Comparison of ENCODE assay signal across 19 mouse cellular contexts in genomic region chr10:116944144-116944543, GRCm38 (mm10). TPM values are rescaled to one million over a fixed set of nuclear protein-coding genes. Genes with fewer than 3 reads are reported as not detected.
DNase-seq lines count a peak whose midpoint lies in the region; ATAC-seq and TF ChIP-seq lines count a peak whose summit lies in the region.
"Had no signal": no experiment of that assay in that cellular context is flagged by ENCODE, and none has a peak within 500 bp of the region (broad histone marks: within the 10 kb centered on the region; RNA-seq: fewer than 3 reads in every experiment).

No protein-coding gene starts in this region.

- H3K4me2 ChIP-seq in hindbrain, postnatal 0 days (ENCODE audit: low read depth, low read length) = no peak overlapping the region
- no peak overlapping the region for H3K4me2 ChIP-seq in hindbrain, embryonic 11.5 days (replicated peaks; ENCODE audit: low read depth, low read length)
- H3K4me2 ChIP-seq in lung, embryonic 14.5 days = no peak overlapping the region
- H3K4me2 ChIP-seq: lung, embryonic 15.5 days; midbrain, embryonic 12.5 days had no signal

- no peak overlapping the region for H3K27ac ChIP-seq in hindbrain, postnatal 0 days
- H3K27ac ChIP-seq in hindbrain, embryonic 11.5 days (ENCODE audit: low read depth, low read length) = no peak overlapping the region
- no peak overlapping the region for H3K27ac ChIP-seq in lung, embryonic 14.5 days (ENCODE audit: low read depth)
- H3K27ac ChIP-seq: lung, embryonic 15.5 days; midbrain, embryonic 12.5 days had no signal

- peaks cover 3% of the 10 kb centered on the region; the same call in 1 of the 2 replicates for H3K4me1 ChIP-seq in hindbrain, postnatal 0 days (ENCODE audit: insufficient read depth, low read length)
- no peaks in the 10 kb centered on the region for H3K4me1 ChIP-seq in hindbrain, embryonic 11.5 days (replicated peaks; ENCODE audit: control insufficient read depth, insufficient read depth, low read length)
- no peaks in the 10 kb centered on the region for H3K4me1 ChIP-seq in lung, embryonic 14.5 days (ENCODE audit: insufficient read depth)
- peaks cover 5% of the 10 kb centered on the region; the same call in 1 of the 2 replicates for H3K4me1 ChIP-seq in lung, adult 2 months (ENCODE audit: control insufficient read depth, insufficient read depth, low read length)

- no peaks in the 10 kb centered on the region for H3K27me3 ChIP-seq in hindbrain, postnatal 0 days (ENCODE audit: insufficient read depth, low read length)
- no peaks in the 10 kb centered on the region for H3K27me3 ChIP-seq in hindbrain, embryonic 11.5 days (ENCODE audit: control insufficient read depth, insufficient read depth, low read length)
- no peaks in the 10 kb centered on the region for H3K27me3 ChIP-seq in lung, embryonic 14.5 days (ENCODE audit: insufficient read depth, low read length)
- H3K27me3 ChIP-seq: lung, embryonic 15.5 days; midbrain, embryonic 12.5 days had no signal

- peaks cover 2% of the 10 kb centered on the region for H3K36me3 ChIP-seq in hindbrain, postnatal 0 days (ENCODE audit: insufficient read depth, low read length)
- 0 out of 2 replicates have a peak, but pooled peaks cover 2% of the 10 kb centered on the region for H3K36me3 ChIP-seq in hindbrain, embryonic 11.5 days (ENCODE audit: control insufficient read depth, insufficient read depth, low read length)
- peaks cover 9% of the 10 kb centered on the region; the same call in 1 of the 2 replicates for H3K36me3 ChIP-seq in lung, embryonic 14.5 days (ENCODE audit: insufficient read depth)

- WGBS in hindbrain, postnatal 0 days = 88% methylated on average over 3 of the region's 3 CpGs
- 86% methylated on average over 3 of the region's 3 CpGs for WGBS in hindbrain, embryonic 11.5 days
- 75% methylated on average over 3 of the region's 3 CpGs for WGBS in lung, embryonic 14.5 days
- WGBS in lung, adult 2 months = 73% methylated on average over 3 of the region's 3 CpGs

- DNase-seq in hindbrain, postnatal 0 days (ENCODE audit: low spot score) = no peak
- DNase-seq in hindbrain, embryonic 11.5 days (ENCODE audit: low spot score) = no peak
- DNase-seq in lung, embryonic 14.5 days = no peak
- no peak for DNase-seq in lung, adult 2 months
- DNase-seq in naive thymus-derived CD4-positive, alpha-beta T cell, adult 2 months (ENCODE audit: low read depth) = peak; percentile 43
- DNase-seq in MN1 (ENCODE audit: low spot score) = no peak
- DNase-seq: adrenal gland, adult 8-10 months; gastrocnemius, postnatal 36 days; heart, postnatal 14 days; layer of hippocampus, adult 9-11 months had no signal

- H3K9ac ChIP-seq in hindbrain, postnatal 0 days (replicated peaks; ENCODE audit: low read length) = no peak overlapping the region
- H3K9ac ChIP-seq in hindbrain, embryonic 11.5 days (ENCODE audit: low read depth, low read length) = no peak overlapping the region
- no peak overlapping the region for H3K9ac ChIP-seq in lung, embryonic 14.5 days
- H3K9ac ChIP-seq: lung, embryonic 15.5 days; midbrain, embryonic 12.5 days had no signal

- no peak for ATAC-seq in hindbrain, postnatal 0 days
- ATAC-seq in hindbrain, embryonic 11.5 days (ENCODE audit: low FRiP score) = no peak
- no peak; the same call in 1 of the 2 replicates for ATAC-seq in lung, embryonic 14.5 days (ENCODE audit: insufficient read depth)
- peak; percentile 38 for ATAC-seq in CD4-positive, CD25-positive, alpha-beta regulatory T cell, adult 4 months
- ATAC-seq in megakaryocyte-erythroid progenitor cell, adult 5-6 weeks (replicated peaks; ENCODE audit: low FRiP score, low TSS enrichment, poor library complexity, severe bottlenecking) = no peak
- ATAC-seq: forebrain, embryonic 16.5 days; intestine, embryonic 16.5 days had no signal

- TF ChIP-seq POLR2A in lung, adult 2 months (IDR thresholded peaks at IDR 0.05; ENCODE audit: borderline replicate concordance, extremely low read depth, low read depth, low read length) = no peak

- peak; percentile 55 for TF ChIP-seq CTCF in hindbrain, postnatal 0 days (IDR thresholded peaks at IDR 0.05; ENCODE audit: low read depth)
- peak; percentile 49 for TF ChIP-seq CTCF in lung, embryonic 14.5 days (IDR thresholded peaks at IDR 0.05; ENCODE audit: low read depth)
- no peak for TF ChIP-seq CTCF in lung, adult 2 months (IDR thresholded peaks at IDR 0.05; ENCODE audit: insufficient read depth, low read length)

- H3K4me3 ChIP-seq in hindbrain, postnatal 0 days (ENCODE audit: low read length) = no peak overlapping the region
- H3K4me3 ChIP-seq in hindbrain, embryonic 11.5 days (ENCODE audit: low read depth, low read length) = no peak overlapping the region
- H3K4me3 ChIP-seq in lung, embryonic 14.5 days (ENCODE audit: low read depth, low read length) = no peak overlapping the region
- H3K4me3 ChIP-seq in lung, adult 2 months (replicated peaks; ENCODE audit: extremely low read depth, low read depth, low read length) = no peak overlapping the region
- H3K4me3 ChIP-seq: lung, embryonic 15.5 days; midbrain, embryonic 12.5 days had no signal

- no peaks in the 10 kb centered on the region for H3K9me3 ChIP-seq in hindbrain, postnatal 0 days (ENCODE audit: low read length)
- no peaks in the 10 kb centered on the region for H3K9me3 ChIP-seq in hindbrain, embryonic 11.5 days (ENCODE audit: control insufficient read depth, low read length)
- H3K9me3 ChIP-seq in lung, embryonic 14.5 days (ENCODE audit: low read depth, low read length) = no peaks in the 10 kb centered on the region
- H3K9me3 ChIP-seq: lung, embryonic 15.5 days had no signal

RNA-seq across cellular contexts. Expression of gene Rab3ip, which starts 6.4 kb away (rescaled TPM):
- 130 and 134 TPM in 2 replicates for total RNA-seq in hindbrain, postnatal 0 days (2014; rRNA removed)
- 38.7 and 39.9 TPM in 2 replicates for polyA plus RNA-seq in hindbrain, postnatal 0 days (2015; fragmentation: Nextera tagmentation; extraction: Ambion mirVana)
- 43.7 and 48.9 TPM in 2 replicates for polyA plus RNA-seq in hindbrain, embryonic 11.5 days (2014; fragmentation: Nextera tagmentation; extraction: Ambion mirVana)
- 30.1 TPM in 2 replicates for polyA plus RNA-seq in lung, embryonic 14.5 days (2014; fragmentation: Nextera tagmentation; extraction: Ambion mirVana)
- polyA plus RNA-seq in lung, adult 2 months (2012; rRNA removed) = 108 and 123 TPM in 2 replicates
- polyA plus RNA-seq in CD4-positive, CD25-positive, alpha-beta regulatory T cell, adult 4 months (2017; shearing (Covaris generic)) = 10 to 100 TPM; 12.1 to 15.9 TPM
- 7.4 and 13.5 TPM in 2 replicates for total RNA-seq in megakaryocyte-erythroid progenitor cell, adult 5-6 weeks (2014; fragmentation: Nextera tagmentation)
- 3.6 and 8.0 TPM in 2 replicates for total RNA-seq in megakaryocyte-erythroid progenitor cell, adult 5-6 weeks (2017)

RNA-seq across cellular contexts. Expression of gene Gm10271, which starts 28.3 kb away (rescaled TPM):
- not detected in 2 replicates for total RNA-seq in hindbrain, postnatal 0 days (2014; rRNA removed)
- not detected in 2 replicates for polyA plus RNA-seq in hindbrain, postnatal 0 days (2015; fragmentation: Nextera tagmentation; extraction: Ambion mirVana)
- polyA plus RNA-seq in hindbrain, embryonic 11.5 days (2014; fragmentation: Nextera tagmentation; extraction: Ambion mirVana) = not detected in 2 replicates
- not detected in 2 replicates for polyA plus RNA-seq in lung, embryonic 14.5 days (2014; fragmentation: Nextera tagmentation; extraction: Ambion mirVana)
- not detected in 2 replicates for polyA plus RNA-seq in lung, adult 2 months (2012; rRNA removed)
- polyA plus RNA-seq in CD4-positive, CD25-positive, alpha-beta regulatory T cell, adult 4 months (2017; shearing (Covaris generic)) = not detected
- not detected in 2 replicates for total RNA-seq in megakaryocyte-erythroid progenitor cell, adult 5-6 weeks (2014; fragmentation: Nextera tagmentation)
- total RNA-seq in megakaryocyte-erythroid progenitor cell, adult 5-6 weeks (2017) = not detected in 2 replicates
- total RNA-seq: adrenal gland, adult 8-10 months; gastrocnemius, postnatal 36 days; heart, postnatal 14 days; left cerebral cortex, postnatal 36 days had no signal
- polyA plus RNA-seq: embryonic facial prominence, embryonic 14.5 days; forebrain, embryonic 16.5 days; intestine, embryonic 16.5 days; lung, embryonic 15.5 days; midbrain, embryonic 12.5 days; neural tube, embryonic 11.5 days had no signal

RNA-seq across cellular contexts. Expression of gene Best3, which starts 42.0 kb away (rescaled TPM):
- 0.05 TPM in 1 of 2 replicates, not detected in the other for total RNA-seq in hindbrain, postnatal 0 days (2014; rRNA removed)
- polyA plus RNA-seq in hindbrain, postnatal 0 days (2015; fragmentation: Nextera tagmentation; extraction: Ambion mirVana) = 0.15 and 0.23 TPM in 2 replicates
- polyA plus RNA-seq in hindbrain, embryonic 11.5 days (2014; fragmentation: Nextera tagmentation; extraction: Ambion mirVana) = 0.08 and 0.20 TPM in 2 replicates
- polyA plus RNA-seq in lung, embryonic 14.5 days (2014; fragmentation: Nextera tagmentation; extraction: Ambion mirVana) = 0.11 and 0.39 TPM in 2 replicates
- polyA plus RNA-seq in lung, adult 2 months (2012; rRNA removed) = 2.2 and 3.4 TPM in 2 replicates
- polyA plus RNA-seq in CD4-positive, CD25-positive, alpha-beta regulatory T cell, adult 4 months (2017; shearing (Covaris generic)) = not detected
- total RNA-seq in megakaryocyte-erythroid progenitor cell, adult 5-6 weeks (2014; fragmentation: Nextera tagmentation) = not detected in 2 replicates
- not detected in 2 replicates for total RNA-seq in megakaryocyte-erythroid progenitor cell, adult 5-6 weeks (2017)
- polyA plus RNA-seq: forebrain, embryonic 16.5 days; intestine, embryonic 16.5 days had no signal

RNA-seq across cellular contexts. Expression of gene Myrfl, which starts 47.4 kb away (rescaled TPM):
- total RNA-seq in hindbrain, postnatal 0 days (2014; rRNA removed) = not detected in 2 replicates
- polyA plus RNA-seq in hindbrain, postnatal 0 days (2015; fragmentation: Nextera tagmentation; extraction: Ambion mirVana) = 0.04 and 0.08 TPM in 2 replicates
- polyA plus RNA-seq in hindbrain, embryonic 11.5 days (2014; fragmentation: Nextera tagmentation; extraction: Ambion mirVana) = 0.17 and 0.20 TPM in 2 replicates
- 0.09 TPM in 1 of 2 replicates, not detected in the other for polyA plus RNA-seq in lung, embryonic 14.5 days (2014; fragmentation: Nextera tagmentation; extraction: Ambion mirVana)
- not detected in 2 replicates for polyA plus RNA-seq in lung, adult 2 months (2012; rRNA removed)
- under 1 TPM in 1 of 2 experiments, not detected in 1; 0.09 TPM for polyA plus RNA-seq in CD4-positive, CD25-positive, alpha-beta regulatory T cell, adult 4 months (2017; shearing (Covaris generic))
- not detected in 2 replicates for total RNA-seq in megakaryocyte-erythroid progenitor cell, adult 5-6 weeks (2014; fragmentation: Nextera tagmentation)
- total RNA-seq in megakaryocyte-erythroid progenitor cell, adult 5-6 weeks (2017) = not detected in 2 replicates
